Mouse (Mus musculus) regulatory T cell (primary cell): ENCODE data around the gene Supt20.

Experiments
- in situ Hi-C: fragments of 300-600 bp; cut with MboI, MseI; formaldehyde crosslinking; loops from one replicate; pipeline ENCODE4 v1.15.1; 2025; ENCODE audit warnings: high pct_unique_total_duplicates

Gene Supt20

DNA sequence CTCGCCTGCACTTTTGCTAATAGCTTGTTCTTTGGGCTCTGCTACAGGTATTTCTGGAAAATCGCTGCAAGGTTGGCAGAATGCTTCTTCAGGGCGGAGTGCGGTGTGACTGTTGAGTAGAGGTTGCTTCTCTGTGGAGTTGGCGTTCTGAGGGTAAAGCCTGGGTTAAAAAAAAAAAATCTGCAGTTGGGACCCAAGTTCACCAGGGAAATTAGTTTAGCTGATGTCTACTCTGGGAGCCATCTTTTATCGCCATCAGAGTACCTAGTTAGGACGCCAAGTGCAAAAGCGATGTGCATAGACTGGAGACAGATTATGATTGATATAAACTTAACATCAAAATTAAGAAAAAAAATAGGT, 429 bp downstream of the Supt20 start:
- in situ Hi-C loops: loop anchor here (25.0 kb wide), 1 partner anchor 831 kb away; the partner anchor contains the start of gene Ufm1

DNA sequence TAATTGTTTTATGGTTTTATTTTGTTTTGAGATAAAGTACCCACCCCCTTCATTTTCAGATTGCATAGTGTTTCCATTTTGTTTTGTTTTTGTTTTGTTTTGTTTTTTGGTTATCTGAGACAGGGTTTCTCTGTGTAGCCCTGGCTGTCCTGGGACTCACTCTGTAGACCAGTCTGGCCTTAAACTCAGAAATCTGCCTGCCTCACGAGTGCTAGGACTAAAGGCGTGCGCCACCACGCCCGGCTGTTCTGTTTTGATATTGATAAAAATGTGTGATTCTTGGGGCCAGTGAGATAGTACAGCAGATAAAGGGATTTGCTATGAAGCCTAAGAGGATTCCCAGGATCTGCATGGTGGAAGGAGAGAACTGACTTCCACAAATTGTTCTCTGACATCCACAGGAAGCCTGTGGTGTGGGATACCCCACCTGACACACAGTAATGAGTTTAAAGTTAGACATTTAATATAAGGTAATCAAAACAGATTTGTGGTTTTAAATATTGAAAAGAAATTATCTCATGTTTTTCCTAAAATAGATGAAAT, 7.2 kb downstream of the Supt20 start:
- in situ Hi-C loops: loop anchor here (5.0 to 25.0 kb wide), 3 partner anchors 32 to 1215 kb away; partner anchors contain the start of genes Stoml3 and Ufm1

DNA sequence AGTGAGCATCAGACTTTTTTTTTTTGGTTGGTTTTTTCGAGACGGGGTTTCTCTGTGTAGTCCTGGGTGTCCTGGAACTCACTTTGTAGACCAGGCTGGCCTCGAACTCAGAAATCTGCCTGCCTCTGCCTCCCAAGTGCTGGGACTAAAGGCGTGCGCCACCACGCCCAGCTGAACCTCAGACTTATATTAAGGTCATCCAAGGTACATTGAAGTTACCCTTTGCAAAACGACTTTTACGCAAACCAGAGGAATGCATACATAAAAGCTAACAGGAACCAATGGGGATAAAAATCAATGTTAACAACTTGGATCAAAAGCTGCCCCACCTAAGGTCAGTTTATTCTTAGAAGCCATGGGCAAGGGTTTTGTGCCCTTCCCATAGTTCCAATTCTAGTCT, 11.5 kb downstream of the Supt20 start:
- in situ Hi-C loops: loop anchor here (10.0 kb wide), 1 partner anchor 1219 kb away; the partner anchor contains the start of gene Stoml3

DNA sequence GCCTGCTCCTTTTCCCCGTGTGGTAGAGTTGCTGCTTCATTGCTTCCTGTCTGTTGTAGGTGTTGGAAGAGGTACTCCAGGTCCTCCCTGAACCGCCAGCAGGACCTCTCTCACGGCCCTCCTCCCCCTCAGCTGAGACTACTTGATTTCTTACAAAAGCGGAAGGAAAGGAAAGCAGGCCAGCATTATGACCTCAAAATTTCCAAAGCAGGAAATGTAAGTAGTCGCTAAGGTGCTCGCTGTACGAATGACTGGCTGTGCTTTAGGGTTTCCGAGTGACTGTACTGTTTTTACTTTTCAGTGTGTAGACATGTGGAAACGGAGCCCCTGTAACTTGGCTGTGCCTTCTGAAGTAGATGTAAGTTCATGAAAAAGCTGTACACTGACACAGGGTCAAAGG, 16.4 kb downstream of the Supt20 start:
- in situ Hi-C loops: loop anchor here (10.0 kb wide), 1 partner anchor 1224 kb away; the partner anchor contains the start of gene Stoml3

DNA sequence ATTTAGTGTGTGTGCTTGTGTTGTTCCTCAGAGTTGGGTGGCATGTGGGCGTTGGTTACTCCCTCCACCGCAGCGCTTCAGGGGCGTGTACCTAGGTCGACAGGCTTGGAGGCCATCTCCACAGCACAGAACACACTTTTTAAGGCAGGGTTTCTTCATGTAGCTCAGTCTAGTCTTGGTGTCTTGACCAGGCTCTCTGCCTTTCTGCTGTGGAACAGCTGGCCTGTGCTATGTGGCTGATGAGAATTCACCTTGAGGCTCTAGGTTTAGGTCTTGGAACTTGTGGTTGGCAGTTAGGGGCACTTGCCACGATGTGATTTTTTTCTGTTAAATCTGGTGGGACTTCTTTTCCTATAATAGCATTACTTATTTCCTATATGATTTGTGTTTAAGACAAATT, 21.6 kb downstream of the Supt20 start, which contains the start of gene Gm21958:
Gene Gm21958 (minus strand): TSS at position 101 of the 400 bp plus-strand sequence.
- in situ Hi-C loops: no loop called here

DNA sequence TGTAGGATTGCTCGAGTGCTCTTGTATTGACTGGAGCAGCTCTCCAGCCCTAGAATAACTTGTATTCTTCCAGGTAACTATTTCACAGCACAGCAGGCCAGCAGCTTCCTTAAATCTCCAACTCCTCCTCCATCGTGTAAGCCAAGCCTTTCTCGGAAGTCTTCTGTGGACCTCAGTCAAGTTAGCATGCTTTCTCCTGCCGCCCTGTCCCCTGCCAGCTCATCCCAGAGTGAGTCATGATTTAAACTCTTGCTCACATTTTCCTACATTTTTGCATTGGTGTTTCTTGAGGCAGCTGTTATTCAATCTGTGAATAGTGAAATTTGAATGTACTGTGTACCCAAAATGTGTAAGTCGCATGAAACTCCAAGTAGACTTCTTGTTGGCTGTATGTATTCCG, 22.9 kb downstream of the Supt20 start:
- in situ Hi-C loops: no loop called here

DNA sequence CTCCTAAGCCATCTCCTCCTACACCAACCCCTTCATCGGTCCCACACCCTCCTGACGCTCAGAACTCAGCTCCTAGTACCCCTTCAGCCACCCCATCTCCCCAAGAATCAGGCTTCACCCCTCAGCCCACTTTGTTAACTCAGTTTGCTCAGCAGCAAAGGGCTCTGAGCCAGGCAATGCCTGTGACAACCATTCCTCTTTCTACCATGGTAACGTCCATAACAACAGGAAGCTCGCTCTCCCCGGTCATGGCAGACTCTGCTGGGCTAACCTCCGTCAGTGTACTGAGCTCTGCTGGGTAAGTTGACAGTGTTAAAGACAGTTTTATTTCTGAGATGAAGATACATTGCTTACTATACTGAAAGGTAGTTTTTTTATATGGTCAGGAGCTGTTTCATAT, 24.7 kb downstream of the Supt20 start:
- in situ Hi-C loops: no loop called here

DNA sequence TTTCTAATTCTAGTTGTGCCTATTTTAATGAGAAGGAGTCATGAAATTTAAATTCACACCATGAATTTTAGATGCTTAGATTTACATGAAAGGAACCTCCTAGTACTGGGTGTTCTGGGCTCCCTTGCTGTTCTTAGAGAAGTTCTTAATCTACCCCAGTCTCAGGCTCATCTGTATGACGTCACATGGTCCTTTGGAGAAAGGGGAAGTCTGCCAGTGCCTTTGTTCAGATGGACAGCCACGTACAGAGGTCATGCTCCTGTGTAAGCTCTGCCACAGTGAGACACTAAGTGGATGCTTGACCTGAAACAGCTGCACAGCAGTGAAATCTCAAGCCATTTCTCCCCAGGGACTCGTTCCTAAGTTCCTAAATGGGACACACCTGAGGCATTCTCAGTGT, 26.3 kb downstream of the Supt20 start:
- in situ Hi-C loops: no loop called here

DNA sequence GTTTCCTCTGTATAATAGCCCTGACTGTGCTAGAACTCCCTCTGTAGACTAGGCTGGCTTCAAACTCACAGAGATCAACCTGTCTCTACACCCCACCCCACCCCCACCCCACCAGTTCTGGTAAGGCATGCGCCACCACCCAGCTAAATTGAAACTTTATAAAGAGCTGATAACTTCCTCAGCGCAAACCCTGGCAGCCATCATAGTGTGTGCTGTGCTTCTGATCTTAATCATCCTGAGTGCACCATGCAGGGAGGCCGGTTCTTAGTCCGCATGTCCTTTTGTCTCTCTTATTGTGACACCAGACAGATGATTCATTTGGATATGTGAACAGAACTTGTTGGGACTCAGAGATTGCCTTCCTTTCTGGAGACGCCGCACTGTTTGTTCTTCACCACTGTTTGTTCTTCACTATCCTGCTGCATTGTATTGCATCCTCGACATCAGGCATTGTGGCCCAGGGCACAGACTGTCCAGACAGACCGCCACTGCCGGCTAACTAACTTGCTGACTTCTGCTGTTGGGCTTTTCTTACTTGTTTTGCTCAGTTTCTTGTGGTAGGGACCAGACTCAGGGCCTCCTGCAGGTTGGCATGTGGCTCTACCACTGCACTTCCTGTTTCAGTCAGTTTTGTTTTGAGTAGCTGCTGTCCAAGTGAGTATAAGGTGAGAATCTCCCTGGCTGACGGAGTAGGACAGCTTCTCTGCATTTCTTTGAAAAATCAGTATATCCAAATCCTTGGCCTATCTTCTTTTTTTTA, 31.3 kb downstream of the Supt20 start:
- in situ Hi-C loops: no loop called here

DNA sequence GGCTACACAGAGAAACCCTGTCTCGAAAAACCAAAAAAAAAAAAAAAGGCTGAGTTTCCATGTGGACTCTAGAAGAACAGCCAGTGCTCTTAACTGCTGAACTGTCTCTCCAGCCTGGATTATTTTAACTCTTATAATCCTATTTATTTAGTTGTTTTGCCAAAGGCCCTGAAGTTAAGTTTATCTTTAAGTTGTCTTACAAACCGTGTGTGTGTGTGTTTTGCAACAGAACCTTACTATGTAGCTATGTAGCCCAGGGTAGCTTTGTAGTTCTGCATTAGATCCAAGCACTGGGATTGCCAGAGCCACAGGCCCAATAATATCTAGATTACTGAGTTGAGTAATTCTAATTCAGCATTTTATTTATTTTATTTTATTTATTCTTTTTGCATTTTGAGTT, 32.7 kb downstream of the Supt20 start:
- in situ Hi-C loops: no loop called here

DNA sequence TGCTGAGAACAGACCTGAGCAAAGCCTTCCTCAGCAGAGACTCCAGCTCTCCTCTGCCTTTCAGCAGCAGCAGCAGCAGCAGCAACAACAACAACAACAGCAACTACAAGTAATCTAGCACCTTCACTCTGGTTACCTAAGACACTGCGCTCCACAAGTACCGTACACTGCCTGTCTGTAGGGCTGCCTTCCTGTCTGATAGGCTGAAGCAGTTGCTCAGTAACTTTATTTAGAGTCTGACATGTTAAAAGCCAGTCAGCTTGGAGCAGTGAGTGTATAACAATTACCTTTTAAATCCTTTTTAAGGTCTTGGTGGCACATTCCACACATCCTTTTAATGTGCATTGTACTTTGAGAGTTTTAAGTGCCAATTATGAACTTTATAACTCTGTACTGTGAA, 35.0 kb downstream of the Supt20 start:
- in situ Hi-C loops: no loop called here

DNA sequence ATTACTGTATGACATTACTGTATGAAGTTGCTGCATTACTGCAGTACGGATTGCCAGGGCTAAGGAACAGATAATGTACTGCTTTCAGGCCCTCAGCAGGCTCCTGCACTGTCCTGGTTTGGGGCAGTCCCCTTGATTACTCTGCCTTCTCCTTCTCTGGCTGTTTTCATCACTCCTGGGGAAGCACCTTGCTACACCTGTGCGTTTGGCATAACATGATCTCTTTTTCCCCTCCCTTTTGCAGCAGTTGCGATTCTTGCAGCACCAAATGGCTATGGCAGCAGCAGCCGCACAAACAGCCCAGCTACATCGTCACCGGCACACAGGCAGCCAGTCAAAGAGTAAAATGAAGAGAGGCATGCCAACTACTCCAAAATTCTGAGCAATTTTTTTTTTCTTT, 35.5 kb downstream of the Supt20 start:
- in situ Hi-C loops: no loop called here

DNA sequence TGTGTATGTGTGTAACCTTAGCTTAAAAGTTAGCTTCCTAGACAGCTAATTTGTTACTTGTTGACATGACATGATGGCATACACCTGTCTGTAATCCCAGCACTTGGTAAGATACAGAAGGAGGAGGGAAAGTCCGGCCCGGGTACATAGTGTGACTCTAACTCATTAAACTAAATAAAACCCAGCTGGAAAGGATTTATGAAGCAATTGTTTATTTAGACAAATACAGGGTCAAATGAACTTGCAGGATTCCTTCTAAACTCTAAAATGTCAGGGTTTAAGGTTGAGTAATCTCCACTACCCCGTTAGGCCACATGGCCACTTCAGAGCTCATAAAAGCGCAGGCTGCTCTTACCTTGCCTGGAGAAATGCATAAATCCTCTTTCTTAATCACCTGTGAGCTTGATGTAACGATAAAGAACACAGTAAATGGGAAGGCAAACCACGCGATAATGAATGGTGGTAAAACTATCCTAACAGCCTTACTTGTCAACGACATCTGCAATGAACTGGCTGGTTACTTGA, 39.1 kb downstream of the Supt20 start:
- in situ Hi-C loops: loop anchor here (5.0 kb wide), 1 partner anchor 34 kb away; no protein-coding TSS in a partner anchor

DNA sequence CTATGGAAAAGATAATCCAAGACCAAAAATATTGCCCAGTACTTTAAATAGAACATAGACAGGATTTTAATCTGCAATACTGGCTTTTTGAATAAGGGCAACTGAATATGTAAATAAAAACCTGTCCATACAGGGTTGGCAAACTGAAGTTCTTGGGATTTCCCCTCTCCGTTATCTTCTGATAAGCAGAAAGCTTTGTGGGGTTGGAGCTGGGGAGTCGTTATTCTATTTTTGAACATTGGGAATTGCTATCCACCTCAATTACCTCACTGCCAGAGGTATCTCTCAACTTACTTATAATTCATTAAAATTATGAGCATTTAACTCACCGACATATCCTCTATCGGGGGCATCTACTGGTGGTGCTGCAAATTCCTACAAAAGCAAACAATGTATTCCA, 39.8 kb downstream of the Supt20 start:
- in situ Hi-C loops: loop anchor here (5.0 kb wide), 1 partner anchor 35 kb away; no protein-coding TSS in a partner anchor

DNA sequence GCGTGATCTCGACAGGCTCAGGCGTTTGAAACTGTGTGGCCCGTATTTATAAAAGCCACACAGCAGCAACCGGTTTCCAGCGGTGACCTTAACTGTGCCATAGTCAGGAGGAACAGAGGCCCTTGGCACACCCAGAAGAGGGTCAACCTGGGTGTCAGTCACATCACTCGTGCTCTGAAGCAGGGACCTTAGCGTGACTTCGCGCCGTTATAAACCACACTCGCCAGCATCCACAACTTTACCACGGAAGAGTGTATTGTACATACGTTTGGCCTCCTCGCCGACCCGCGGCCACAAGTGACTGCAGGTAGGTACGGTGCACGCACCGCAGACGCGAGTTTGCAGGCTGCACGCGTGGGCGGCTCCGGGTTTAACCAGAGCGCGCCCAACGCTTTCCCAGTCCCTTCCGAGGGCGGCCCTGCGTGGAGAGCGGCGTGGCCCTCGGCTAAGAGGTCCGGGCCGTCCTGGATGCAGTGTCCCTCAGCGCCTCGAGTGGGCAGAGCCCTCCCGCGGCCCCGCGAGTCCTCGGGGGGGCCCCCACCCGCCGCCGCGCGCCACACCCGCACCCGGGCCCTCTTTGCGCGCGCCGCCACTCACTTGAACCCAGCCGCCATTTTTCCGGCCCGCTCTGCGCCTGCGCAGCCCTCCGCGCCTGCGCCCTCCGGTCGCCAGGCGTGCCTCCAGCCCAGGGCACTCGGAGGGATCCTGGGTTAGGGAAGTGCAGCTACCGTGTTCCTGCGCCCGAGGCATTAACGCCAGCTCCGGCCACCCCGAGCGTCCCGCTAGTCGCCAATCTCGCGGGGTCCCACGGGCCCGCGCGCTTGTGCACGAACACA, 42.0 kb downstream of the Supt20 start:
- in situ Hi-C loops: loop anchor here (5.0 kb wide), 1 partner anchor 37 kb away; no protein-coding TSS in a partner anchor

DNA sequence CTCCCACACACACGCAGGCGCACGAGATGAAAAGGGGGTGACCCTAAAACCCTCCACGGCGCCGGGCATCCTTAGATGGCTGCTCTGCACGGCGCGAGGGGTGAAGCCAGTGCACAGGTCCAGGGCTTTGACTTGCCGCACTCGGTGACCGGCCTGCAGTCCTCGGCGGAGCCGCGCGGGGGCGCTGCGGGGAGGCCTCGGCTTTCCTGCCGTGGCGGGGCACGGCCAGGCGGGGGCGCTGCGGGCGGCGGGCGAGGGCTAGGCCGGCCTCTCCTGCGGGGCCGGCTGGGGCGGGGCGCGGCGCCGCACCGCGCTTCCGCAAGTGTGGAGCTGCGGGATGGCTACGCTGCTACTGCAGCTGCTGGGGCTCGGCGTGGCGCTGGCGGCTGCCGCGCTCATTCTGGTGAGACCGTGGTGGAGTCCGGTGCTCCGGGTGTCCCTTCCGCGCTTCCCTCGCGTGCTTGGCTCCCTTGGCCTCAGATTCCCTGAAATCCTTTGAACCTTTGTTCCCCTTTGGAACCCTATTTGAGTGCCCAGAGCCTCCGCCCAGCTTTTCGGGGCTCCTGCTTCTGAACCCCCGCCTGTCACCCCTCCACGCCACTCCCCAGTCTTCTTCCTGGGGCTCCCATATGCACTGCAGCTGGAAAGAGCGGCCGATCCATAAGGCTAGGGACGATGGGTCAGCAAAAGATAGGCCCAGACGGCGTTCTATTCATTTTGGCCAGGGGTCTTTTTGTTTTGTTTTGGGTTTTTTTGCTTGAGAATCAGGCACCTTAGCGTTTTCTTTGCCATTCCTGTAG, 42.8 kb downstream of the Supt20 start, which contains the start of the genes Exosc8 and Alg5:
Gene Exosc8 (minus strand): TSS at position 147 of the 800 bp plus-strand sequence.
Gene Alg5 (plus strand): TSS at position 293 of the 800 bp plus-strand sequence.
- in situ Hi-C loops: no loop called here

DNA sequence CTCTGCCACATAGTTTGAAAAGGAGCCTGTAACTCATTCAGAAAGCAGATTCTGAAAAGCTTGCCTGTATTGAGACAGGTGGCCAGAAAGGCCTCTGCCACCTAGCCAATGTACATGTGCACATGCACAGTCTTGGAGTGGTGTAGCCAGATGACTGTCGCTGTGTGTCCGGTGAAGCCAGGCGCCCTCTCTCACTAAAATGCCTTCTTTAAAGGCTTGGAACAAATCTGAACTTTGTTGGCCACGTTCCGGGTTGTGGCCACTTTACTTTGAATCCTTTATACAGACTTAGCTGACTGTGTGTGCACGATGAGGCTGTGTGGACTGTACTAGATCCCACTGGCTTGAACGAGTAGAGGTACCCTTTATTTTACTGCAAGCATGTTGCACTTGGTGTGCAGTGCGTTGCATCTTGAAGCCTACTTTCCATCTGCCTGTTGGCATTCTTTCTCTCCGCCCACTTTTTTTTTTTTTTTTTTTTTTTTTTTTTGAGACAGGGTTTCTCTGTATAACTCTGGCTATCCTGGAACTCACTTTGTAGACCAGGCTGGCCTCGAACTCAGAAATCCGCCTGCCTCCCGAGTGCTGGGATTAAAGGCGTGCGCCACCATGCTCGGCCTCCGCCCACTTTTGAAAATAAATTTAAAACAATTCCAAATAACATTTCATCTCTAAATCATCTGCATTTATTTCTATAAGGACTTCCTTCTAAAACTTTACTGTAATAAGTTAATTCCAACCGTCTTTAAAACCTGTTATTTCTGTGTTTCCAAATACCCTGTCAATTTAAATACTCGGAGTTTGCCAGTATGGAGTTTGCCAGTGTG, 43.7 kb downstream of the Supt20 start:
- in situ Hi-C loops: no loop called here

DNA sequence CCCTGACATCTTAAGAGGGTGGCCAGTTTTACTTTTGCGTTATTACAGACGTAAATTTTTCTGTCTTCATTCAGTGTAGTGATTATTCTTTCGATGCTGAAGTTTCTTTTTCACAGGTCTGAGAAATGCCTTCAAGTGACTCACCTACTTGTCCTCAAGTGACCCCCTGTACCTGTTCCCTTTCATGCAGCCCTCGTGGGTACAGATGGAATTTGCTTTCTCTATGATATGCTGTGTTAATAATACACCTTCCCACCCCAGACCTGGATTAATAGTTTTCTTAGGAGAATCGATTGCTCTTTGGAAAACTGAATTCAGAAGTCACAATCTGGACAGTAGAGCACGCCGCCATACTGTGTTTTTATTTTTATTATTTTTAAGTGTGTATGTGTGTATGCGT, 44.7 kb downstream of the Supt20 start:
- in situ Hi-C loops: no loop called here

DNA sequence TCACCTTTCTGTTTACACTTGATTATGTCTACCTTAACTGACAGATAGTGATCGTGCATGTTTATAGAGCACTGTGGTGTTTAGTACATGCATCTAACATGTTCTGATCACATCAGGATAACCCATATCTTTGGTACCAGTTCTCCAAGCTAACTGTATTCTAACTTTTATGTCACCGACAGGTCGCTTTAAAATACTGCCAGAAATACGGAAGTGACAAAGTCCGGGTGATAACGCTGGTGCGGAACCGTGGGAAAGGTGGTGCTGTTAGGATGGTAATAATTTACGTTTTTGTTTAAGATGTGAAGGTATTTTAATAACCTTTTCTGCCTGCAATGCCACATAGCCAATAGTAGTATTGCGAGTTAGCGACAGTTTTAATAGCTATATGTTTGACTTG, 49.4 kb downstream of the Supt20 start:
- in situ Hi-C loops: no loop called here

DNA sequence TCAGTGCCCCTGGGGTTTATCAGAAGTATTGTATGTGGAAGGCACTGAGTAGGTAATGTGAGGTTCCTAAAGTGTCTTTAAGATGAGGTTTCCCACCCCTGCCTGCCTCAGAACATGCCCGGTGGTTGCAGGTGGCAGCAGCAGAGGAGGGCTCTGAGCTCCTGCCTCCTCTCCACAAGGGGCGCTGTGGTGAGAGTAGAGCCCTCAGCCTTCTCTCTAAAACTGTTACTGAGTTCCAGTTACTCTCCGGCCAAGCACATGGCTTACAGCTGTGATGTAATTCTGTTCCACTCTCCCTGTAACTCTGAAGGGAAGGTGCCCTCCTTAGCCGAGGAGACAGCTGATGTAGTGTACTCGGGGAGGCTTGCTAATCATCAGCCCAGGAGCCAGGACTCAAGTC, 53.2 kb downstream of the Supt20 start:
- in situ Hi-C loops: no loop called here
